Mouse (Mus musculus): ENCODE measurements around the gene Mme.

Mme gene

DNA sequence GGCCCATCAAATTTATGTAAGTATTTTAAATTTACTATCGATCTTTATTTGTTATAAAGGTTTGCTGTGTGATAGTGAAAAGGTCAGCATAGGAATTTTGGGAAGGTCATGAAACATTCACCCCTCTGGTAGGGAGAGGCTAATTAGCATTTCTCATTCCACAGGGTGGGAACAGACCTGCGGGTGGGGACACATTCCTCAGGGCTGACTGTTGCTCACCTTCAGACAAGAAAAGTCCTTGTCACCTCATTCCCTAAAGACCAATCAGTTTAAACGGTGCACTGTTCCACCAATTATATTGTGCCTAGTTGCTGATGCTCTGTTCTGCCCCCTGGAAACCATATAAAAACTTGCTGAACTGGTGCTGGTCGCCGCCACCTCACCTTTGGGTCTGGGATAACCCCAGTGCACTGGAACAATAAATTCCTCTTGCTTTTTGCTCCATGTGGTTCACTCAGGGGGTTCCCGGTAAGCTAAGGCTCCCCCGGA lies at the start of gene Mme:
TSS of gene Mme (plus strand) at position 439 of the 489 bp plus-strand sequence.
- DNase-seq (ENCODE audit: low spot score in 2 of 2) = no peak

DNA sequence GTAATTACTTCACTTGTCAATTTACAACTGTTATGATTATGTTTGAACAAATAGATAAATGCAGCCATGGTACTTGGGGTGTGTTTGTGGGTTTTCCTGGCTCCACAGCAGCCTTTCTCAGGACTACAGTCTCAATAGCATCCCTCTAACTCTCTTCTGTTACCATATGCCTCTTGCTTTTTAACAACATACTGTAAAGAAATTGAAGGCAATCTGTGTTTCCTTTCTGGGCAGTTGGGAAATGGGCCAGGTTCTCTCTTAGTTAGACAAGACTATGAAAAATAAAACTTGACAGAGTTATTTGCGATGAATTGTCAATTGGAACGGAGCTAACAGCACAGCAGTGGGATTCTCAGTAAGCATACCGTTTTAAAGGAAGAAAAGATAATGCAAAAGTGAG lies 44.8 kb upstream of the Mme start:
- DNase-seq (ENCODE audit: low spot score in 2 of 2) = peak in 1 of 2 experiments; percentile 14

DNA sequence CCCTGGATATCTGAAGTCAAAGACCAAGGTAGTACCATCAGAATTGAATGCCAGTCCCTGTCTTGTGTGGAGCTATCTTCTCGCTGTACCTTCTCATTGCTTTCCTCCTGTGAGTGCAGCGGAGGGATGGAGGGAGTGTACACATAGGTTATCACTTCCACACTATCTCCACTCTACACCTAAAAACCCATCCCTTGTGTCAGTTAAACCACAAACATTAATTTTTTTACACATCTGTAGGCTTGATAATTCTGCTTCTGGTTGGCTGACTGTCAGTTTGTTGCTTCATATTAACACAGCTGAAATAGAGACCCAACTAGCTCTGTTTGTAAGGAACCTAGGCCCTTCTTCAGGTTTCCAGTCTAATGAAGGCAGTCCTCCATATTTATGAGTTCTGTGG lies 43.3 kb upstream of the Mme start:
- no peak for DNase-seq (ENCODE audit: low spot score in 2 of 2)

DNA sequence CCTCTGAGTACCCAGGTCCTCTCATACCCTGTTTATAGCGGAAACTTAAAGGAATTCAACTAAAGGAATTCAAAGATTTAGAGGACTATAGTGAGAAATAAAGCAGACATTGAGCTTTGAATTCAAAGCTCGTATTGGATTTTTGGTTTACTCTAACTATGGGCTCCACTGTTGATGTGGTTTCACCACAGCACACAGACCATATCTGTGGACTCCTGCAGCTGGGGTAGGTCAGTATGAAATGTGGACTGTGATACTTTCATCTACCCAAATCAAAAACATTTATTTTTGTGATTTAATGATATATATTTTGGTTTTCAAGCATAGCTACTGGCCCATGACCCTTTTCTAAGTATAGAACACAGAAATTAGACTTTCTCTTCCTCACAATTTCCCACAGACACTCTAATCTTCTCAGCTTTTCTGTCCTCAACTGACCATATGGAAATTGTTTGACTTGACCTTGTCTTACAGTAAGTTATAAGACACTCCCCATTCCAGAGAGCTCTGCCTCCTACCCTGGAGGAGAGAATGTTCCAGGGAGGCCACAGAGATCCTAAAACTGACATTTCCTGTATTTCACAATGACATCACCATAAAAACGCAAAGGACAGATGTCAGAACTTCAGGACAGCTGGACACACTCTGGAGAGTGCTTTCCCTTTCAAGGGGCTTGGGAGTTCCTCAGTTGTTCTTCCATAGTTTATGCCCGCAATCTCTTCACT lies 19.3 kb upstream of the Mme start:
- no peak for DNase-seq (ENCODE audit: low spot score in 2 of 2)

DNA sequence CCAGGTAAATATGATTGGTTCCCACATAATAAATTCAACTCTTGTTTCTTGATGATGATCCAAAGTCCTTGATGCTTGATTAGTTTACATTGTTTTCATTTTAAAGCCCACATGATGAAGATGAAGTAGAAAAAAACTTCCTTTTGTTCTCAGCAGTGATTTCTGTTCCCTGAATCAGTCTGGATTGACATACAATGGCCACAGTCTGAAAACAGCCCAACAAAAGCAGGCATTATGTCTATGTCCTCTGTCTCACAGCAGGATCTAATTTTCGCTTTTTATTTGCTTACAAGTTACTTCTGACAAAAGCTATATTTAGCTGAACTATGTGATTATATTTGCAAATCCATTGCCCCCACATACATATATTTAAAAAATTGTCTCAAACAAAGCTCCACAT lies 17.7 kb upstream of the Mme start:
- no peak for DNase-seq (ENCODE audit: low spot score in 2 of 2)

DNA sequence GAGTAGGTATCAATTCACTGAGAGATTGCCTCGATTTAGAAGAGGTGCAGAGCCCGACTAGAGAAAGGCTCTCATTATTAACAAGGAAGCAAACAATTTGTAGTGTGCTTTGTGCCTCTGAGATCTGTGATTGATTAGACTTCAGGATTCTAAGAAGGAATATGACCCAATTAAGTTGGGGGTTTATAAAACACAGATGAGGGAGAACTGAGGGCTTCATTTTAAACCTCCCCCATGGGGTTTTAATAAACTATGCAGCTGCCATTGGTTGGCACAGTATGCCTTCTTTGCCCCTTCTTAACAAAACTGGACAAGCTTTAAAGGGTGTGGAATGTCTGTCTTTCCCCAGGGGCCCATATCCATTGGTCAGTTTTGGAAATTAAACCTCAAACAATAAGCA lies 5.4 kb upstream of the Mme start:
- DNase-seq (ENCODE audit: low spot score in 2 of 2) = no peak

DNA sequence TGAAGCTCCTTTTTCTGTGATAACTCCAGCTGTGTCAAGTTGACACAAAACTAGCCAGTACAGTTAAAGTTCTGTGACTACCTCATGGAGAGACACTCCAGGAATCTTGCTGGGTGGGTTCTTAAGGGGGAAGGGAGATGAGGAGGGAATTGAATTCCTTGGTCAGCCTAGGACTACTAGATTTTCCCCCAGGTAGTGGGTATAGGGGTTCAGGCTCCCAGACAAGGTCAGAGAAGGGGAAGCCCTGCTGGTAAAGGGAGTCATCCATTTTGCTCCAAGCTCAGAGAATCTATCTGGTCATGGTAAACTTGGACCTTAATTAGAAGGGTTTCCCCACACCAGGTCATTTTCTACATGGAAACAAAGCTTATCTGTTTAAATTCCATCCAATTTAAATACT lies 2.4 kb downstream of the Mme start:
- no peak for DNase-seq (ENCODE audit: low spot score in 2 of 2)

DNA sequence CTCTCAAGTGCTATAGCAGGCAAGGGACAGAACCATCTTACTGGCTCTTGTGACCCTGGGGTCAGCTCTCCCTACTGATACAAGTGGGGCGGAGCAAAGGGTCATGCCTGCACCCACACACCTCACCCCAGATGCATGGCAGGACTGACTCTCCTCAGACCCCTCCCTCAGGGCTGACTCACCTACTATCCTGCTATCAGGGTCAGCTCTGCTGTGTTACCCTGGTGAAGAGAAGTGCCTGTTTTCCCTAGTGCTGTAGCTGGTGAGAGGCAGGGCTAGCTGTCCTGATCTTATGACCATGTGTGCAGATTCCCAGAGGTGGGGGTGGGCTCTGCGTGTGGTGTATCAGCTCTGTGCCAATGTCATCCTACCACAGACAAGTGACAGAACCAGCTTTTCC lies 30.8 kb downstream of the Mme start:
- no peak for DNase-seq (ENCODE audit: low spot score in 2 of 2)

DNA sequence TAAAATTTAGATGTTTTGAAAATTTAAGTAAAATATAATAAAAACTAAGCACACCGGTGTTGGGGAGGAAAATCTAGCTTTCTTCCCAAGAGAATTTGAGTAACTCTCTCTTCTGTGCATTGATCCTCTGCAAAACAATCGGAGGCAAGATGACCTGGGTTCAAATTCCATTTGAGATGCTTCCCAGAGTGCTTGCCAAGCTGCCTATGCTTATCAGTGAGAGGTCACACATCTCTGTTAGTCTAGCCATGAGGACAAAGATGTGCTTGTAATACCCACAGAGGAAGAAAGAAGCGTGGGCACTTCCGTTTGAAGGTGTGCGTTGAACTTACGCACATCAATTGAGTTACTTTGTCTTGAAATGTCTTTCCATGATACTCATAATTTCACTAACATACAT lies 53.0 kb downstream of the Mme start:
- DNase-seq (ENCODE audit: low spot score in 2 of 2) = no peak

DNA sequence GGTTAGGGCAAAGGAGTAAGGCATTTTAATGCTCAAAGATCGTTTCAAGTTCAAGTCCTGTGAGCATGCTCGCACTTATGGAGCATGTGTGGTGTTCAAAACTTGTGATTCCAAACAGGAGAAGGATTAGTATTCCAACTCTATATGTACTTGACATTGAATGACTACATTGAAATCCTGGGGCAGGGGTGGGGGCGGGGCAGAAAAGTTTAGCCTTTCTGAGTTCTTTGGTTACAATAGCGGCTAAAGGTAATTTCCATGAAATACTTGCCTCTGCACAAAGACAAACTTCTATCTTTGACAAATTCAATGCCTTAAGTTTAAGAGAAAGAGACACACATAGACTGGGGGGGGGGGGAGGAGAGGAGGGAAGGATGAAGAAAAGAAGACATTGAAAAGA lies 53.5 kb downstream of the Mme start:
- DNase-seq (ENCODE audit: low spot score in 2 of 2) = no peak

DNA sequence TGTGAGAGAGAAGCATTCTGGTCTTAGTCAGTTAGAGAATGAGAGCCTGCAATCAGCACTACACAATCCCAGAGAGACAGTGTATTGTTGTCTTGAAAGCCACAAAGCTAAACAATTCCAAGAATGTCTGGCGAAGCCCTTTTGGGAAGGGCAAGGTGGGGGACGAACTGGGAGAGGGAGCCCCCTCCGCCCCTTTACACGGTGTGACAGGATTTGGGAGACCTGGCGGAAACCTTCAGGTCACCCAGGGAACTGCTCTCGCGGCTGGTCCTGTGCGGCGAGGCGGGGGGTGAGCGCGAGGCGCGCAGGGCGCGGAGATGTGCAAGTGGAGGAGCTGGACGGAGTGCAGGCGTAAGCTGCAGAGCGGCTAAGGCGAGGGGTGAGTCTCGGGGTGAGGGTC lies 53.9 kb downstream of the Mme start:
- DNase-seq (ENCODE audit: low spot score in 2 of 2) = peak in 1 of 2 experiments; percentile 11

DNA sequence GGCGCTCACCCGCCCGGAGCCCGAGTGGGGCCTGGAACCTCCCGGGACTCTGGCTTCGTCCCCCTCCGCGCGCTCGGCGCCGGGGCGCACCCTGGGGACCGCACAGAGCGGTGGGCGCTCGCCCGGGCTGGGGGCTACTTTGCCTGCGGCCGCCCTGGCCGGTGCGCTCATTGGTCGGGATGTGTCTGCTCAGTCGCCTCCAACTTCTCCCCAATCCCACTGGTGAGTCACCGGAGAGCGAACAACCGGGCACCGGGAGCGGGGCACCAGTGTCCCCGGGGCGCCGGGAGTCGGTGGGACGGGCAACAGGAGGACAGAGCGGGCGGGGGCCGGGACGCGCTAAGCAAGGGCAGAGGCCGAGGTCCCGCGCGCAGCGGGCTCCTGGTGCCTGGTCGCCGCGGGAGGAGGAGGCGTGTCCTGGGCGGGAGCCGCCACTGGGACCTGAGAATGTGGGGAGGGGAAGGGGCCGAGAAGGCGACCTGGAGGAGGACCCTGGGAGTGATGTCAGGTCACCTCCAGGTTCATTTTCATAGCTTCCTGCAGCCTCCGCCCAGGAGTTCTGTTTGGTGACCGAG lies 54.4 kb downstream of the Mme start:
- peak in 1 of 2 experiments; percentile 14 for DNase-seq (ENCODE audit: low spot score in 2 of 2)

DNA sequence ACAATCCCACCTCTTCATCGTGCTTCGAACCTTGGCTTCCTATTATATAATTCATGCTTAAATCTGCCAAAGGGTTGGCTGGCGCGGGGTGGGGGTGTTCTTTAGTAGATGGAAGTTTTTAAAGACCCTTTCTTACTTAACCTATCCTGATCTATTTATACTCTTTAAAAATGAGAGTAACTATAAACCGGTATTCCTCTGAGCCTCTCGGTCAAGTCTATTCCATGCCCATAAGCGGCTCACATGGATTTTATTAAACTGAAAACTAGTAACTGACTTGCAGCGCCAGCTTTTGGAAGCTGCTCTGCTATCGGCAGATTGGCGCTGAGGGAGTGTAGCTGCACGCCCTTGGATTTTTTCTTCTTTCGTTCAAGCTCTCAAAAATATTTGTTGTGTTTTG lies 55.1 kb downstream of the Mme start:
- peak in 1 of 2 experiments; percentile 3 for DNase-seq (ENCODE audit: low spot score in 2 of 2)

DNA sequence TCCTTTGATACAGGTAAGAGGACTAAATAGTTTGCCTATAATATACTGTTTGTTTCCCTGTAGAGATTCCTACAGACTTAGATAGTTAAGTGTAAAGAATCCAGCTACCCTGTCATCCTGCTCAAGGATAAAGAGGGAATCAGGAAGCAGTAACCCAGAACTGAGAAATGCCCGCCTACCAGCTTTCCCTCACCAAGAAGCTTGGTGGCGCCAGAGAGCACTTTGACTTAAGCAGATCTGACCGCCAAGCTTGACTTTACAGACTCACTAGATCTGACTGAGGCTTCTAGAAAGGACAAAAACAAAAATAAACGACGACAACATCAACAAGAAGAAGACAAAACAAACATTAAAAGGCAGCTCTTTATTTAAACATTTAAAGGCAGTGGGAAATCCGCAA lies 56.5 kb downstream of the Mme start:
- DNase-seq (ENCODE audit: low spot score in 2 of 2) = peak; percentile 27 to 71

DNA sequence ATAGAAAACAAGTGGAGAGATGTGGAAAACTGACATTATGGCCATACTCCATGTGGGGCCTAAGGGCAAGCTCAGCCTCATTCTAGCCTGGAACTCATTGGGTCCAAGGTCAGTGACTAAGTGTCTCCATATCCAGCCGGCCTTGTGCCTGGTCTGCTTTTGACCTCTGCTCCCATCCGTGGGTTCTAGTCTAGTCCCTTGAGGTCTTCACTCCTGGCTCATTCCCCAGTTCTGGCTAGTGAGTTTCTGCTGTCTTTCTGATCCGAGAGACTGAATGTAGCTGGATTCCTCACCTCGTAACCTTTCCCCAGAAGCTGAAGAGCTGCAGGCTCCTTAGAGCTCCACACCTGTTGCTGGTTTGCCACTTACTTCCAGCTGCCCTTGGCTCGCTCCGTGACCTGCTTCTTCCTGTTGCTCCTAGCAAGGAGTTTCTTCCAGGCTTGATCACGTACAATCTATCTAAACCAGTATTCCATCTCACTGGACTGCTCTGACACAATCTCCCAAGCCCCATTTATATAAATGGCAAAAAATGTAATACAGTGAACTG lies 73.9 kb downstream of the Mme start:
- DNase-seq (ENCODE audit: low spot score in 2 of 2) = no peak

DNA sequence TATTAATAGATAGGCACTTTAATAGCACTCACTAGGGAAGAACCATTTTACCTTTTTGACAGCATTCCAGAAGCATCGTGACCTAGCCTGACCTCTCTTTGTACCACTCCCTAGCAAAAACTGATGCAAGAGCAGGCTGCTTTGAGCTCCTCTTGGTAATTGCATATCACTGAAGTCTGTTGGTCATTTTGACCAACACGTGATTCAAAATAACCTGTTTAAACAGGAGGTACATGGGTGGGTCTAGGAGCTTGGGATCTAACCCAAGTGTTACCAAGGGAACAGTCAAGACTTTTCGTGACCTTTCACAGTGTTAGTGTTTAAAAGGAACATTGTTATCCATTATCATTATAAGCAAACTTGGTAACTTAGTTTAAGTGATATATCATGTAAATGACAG lies 76.2 kb downstream of the Mme start:
- no peak for DNase-seq (ENCODE audit: low spot score in 2 of 2)

DNA sequence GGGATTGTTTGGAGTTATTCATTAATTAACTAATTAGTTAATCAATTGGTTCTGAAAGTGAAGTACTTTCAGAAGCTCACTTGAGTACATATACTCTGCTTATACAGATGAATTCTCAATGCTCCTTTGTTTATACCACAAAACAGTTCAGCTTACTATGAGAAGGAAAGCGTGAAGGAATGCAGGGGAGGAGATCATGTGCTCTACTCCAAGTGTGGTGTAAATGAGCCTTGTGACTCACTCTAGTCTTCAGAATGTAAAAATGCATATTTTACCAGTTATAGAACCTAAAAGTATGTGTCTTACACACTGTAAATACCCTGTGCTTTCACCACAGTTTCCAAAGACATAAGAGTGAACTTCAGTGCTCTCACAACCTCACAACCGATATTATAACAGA lies 84.3 kb downstream of the Mme start:
- DNase-seq (ENCODE audit: low spot score in 2 of 2) = no peak

DNA sequence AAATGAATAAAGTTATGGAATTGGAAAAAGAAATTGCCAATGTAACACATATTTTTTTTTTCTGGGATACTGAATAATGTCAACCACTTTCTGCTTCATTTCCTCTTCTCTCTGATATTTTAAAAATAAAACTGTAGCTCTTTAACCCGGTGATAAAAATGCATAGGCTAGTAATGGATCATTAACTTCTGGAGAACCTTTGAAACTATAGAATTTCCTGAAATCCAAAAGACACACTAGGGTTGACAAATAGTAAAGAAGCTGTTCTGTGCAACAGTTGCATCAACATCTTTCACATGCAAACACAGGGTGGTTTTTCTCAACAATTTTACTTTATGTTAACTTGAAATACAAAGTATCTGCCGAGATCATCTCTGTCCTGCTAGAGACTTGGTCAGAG lies 98.8 kb downstream of the Mme start:
- no peak for DNase-seq (ENCODE audit: low spot score in 2 of 2)

DNA sequence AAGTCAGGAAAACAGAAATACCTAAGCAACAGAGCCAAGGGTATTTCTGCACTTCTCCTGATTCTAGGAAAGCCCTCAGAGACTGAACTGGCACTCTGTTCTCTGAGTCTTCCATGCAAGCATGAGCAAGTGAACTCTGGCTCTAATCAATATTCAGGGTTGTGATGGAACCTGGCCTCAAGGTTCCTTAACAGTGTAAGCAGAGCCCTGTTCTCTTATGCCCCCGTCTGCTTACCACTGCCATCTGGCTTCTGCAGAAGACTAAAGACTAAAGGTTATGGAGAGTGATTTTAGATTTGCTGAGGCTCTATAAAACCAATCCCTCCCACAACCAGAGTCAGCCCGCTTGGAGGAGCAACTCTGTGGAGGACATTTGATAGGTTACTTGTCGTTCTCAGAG lies 99.2 kb downstream of the Mme start:
- DNase-seq (ENCODE audit: low spot score in 2 of 2) = no peak

DNA sequence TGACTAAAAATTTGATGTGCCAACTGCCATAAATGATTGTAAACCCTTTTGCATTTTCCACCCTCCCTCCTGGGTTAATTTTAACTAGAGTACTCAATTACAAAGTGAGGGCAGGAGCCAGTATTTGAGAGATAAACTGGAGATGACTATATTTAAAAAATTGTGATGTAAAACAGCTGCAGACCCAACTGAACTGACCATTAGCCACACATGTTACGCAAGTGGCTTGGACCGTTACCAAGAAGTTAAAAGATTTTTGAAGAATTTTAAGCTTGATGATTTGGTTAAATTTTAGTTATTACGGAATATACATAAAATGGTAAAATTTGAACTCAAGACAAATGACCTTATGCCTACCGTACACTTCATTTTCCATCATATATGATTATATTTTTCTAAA lies 100.1 kb downstream of the Mme start:
- DNase-seq (ENCODE audit: low spot score in 2 of 2) = no peak

DNA sequence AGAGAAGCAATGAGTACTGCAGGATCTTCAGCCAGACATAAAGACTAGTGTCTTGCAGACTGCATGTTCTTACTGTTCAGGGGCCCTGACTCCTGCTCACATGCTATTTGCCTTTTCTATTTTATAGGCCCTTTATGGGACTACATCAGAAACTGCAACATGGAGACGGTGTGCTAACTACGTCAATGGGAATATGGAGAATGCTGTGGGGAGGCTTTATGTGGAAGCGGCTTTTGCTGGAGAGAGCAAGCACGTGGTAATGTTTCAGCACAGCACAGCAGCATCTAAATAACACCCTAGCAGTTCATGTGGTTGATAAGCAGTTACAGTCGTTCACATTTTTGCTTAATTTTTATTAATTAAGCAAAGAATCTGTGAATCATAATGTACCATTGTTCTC lies 103.7 kb downstream of the Mme start:
- DNase-seq (ENCODE audit: low spot score in 2 of 2) = no peak

DNA sequence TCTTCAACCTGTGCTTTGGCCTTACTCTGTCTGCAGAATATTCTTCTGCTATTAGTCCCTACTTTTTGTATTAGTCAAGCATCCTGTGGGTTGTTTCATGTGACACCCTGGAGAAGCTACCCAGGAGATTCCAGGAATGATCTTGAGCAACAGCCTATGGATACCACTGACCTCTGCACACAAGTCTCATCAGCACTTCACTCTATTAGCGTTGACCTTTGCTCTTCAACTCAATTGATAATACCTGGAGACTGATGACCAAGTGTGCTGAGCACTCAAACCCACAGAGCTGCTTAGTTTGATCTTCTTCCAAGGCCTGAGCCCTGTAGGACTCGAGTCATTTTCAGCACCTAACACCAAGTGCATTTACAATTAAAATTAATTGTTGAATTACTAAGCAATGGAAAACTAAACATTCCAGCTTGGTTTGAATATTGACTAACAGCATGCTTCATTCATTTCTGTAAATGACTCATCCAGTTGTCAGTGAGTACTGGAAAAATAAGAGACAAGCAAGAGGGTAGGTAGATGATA lies 107.6 kb downstream of the Mme start:
- DNase-seq (ENCODE audit: low spot score in 2 of 2) = no peak

DNA sequence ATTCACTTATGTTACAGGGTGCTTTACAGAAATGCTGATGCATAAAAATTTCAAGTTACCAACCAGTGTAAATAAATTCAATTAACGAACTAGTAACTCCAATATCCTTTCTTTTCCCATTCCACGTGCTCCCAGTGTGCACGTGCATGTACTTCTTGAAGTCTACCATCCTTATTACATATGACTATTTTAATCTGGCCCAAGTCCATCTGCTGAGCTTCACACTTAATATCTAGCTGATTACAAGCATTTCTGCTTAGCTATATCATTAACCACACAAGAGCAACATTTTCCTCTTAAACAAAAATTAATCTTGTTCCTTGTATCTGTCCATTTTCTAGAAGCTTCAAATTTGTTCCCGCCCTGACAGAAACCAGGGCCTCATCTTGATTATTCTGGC lies 108.9 kb downstream of the Mme start:
- DNase-seq (ENCODE audit: low spot score in 2 of 2) = no peak
